ENCODE assay signal across 21 mouse cellular contexts in the genomic region with DNA sequence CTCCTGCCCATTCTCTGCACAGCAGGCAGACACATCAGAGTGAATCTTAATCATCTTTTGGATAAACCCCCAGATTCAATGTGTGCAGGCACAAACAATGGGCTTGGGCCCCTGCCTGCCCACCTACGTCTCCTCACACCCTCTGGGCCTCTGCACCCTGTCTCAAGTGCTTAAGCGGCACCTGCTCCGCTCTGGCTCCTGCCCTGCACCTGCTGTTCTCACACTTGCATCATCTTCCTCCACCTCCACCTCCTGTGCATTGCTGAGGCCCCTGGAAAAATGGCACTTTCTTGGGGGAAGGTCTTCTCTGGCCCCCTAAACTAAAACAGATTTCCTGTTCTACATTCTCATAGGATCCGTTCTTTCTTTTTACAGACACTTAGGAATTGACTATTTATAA. TPM values are rescaled to one million over a fixed set of nuclear protein-coding genes. Genes with fewer than 3 reads are reported as not detected.
A peak's percentile ranks its signal among the peaks of the same experiment; 100 is the strongest.
DNase-seq lines count a peak whose midpoint lies in the region; TF ChIP-seq lines count a peak whose summit lies in the region.
"Had no signal": no experiment of that assay in that cellular context is flagged by ENCODE, and none has a peak within 500 bp of the region (broad histone marks: within the 10 kb centered on the region; RNA-seq: fewer than 3 reads in every experiment).

No protein-coding gene starts in this region.

- no peak for TF ChIP-seq CTCF in gastrocnemius, adult 2 months (IDR thresholded peaks at IDR 0.05)
- TF ChIP-seq CTCF in left cerebral cortex, adult 2 months (IDR thresholded peaks at IDR 0.05) = no peak

- peak overlapping the region; percentile 82 for H3K27ac ChIP-seq in gastrocnemius, adult 2 months
- H3K27ac ChIP-seq in left cerebral cortex, adult 2 months = peak overlapping the region; percentile 19; the same call in 1 of the 2 replicates
- H3K27ac ChIP-seq: embryonic facial prominence, embryonic 12.5 days; embryonic facial prominence, embryonic 15.5 days; forebrain, embryonic 15.5 days; hindbrain, embryonic 12.5 days; hindbrain, embryonic 15.5 days had no signal

- no peak overlapping the region for H3K4me2 ChIP-seq in myocyte (ENCODE audit: low read depth)
- H3K4me2 ChIP-seq: embryonic facial prominence, embryonic 12.5 days; embryonic facial prominence, embryonic 15.5 days; forebrain, embryonic 15.5 days; heart, embryonic 11.5 days; hindbrain, embryonic 12.5 days; hindbrain, embryonic 15.5 days had no signal

- no peak overlapping the region for H3K4me3 ChIP-seq in gastrocnemius, adult 2 months
- no peak overlapping the region for H3K4me3 ChIP-seq in left cerebral cortex, adult 2 months
- H3K4me3 ChIP-seq in myocyte = no peak overlapping the region
- H3K4me3 ChIP-seq: embryonic facial prominence, embryonic 12.5 days; embryonic facial prominence, embryonic 15.5 days; forebrain, embryonic 15.5 days; hindbrain, embryonic 12.5 days; hindbrain, embryonic 15.5 days had no signal

- H3ac ChIP-seq in myocyte (ENCODE audit: control insufficient read depth, insufficient read length) = no peak overlapping the region

- TF ChIP-seq POLR2A in myocyte (IDR thresholded peaks at IDR 0.05; ENCODE audit: insufficient read length, low read depth) = no peak

- no peak for DNase-seq in gastrocnemius, adult 2 months
- no peak for DNase-seq in gastrocnemius, adult 18-20 months (ENCODE audit: low spot score)
- DNase-seq in left cerebral cortex, adult 2 months (ENCODE audit: extremely low spot score in 1 of 2, low spot score in 2 of 2) = no peak
- no peak for DNase-seq in left cerebral cortex, adult 11 months (ENCODE audit: low spot score)
- no peak for DNase-seq in spleen, postnatal 36 days (ENCODE audit: low spot score in 2 of 2)
- DNase-seq: adrenal gland, adult 8-10 months; adrenal gland, postnatal 25 days; cerebellum, adult 18-20 months; cerebellum, adult 9-10 months; gastrocnemius, postnatal 14 days; heart, adult 11 months had no signal

- H3K36me3 ChIP-seq in myocyte (ENCODE audit: control insufficient read depth, insufficient read depth) = peaks cover 31% of the 10 kb centered on the region
- H3K36me3 ChIP-seq: forebrain, embryonic 15.5 days; hindbrain, embryonic 15.5 days had no signal

- no peaks in the 10 kb centered on the region for H3K79me2 ChIP-seq in myocyte (ENCODE audit: control insufficient read depth, insufficient read depth)

- H3K27me3 ChIP-seq in myocyte (ENCODE audit: control insufficient read depth, insufficient read depth, insufficient read length) = no peaks in the 10 kb centered on the region
- H3K27me3 ChIP-seq: embryonic facial prominence, embryonic 12.5 days; embryonic facial prominence, embryonic 15.5 days; forebrain, embryonic 15.5 days; hindbrain, embryonic 12.5 days; hindbrain, embryonic 15.5 days had no signal

- intact Hi-C loops in gastrocnemius, adult 2 months (cut with DNase I) = no loop called here
- intact Hi-C loops in left cerebral cortex, adult 2 months (cut with DNase I) = no loop called here

TF ChIP-seq in myocyte, 11 proteins besides CTCF, POLR2A, EP300 and RAD21:
- TF ChIP-seq REST (IDR thresholded peaks at IDR 0.05; ENCODE audit: insufficient read depth, insufficient read length) (no peak), TCF12 (IDR thresholded peaks at IDR 0.05; ENCODE audit: insufficient read depth, poor library complexity, severe bottlenecking) (no peak), E2F4 (IDR thresholded peaks at IDR 0.05; ENCODE audit: insufficient read depth) (no peak), USF1 (IDR thresholded peaks at IDR 0.05; ENCODE audit: low read depth) (no peak), MYOG (IDR thresholded peaks at IDR 0.05; ENCODE audit: control insufficient read depth in 1 of 3, insufficient read depth in 1 of 3, insufficient read length in 2 of 3, low read depth in 2 of 3) (peak in 2 of 3 experiments; percentile 38 to 56), SRF (IDR thresholded peaks at IDR 0.05; ENCODE audit: control insufficient read depth, insufficient read length, low read depth) (no peak), CEBPB (IDR thresholded peaks at IDR 0.05; ENCODE audit: insufficient read depth, poor library complexity, severe bottlenecking) (no peak), MAX (IDR thresholded peaks at IDR 0.05; ENCODE audit: low read depth) (no peak), MYOD1 (IDR thresholded peaks at IDR 0.05; ENCODE audit: control insufficient read depth in 1 of 3, insufficient read length in 2 of 3, low read depth in 2 of 3) (peak in 1 of 3 experiments; percentile 81), TCF3 (IDR thresholded peaks at IDR 0.05; ENCODE audit: insufficient read length, low read depth) (no peak), POLR2AphosphoS2 (IDR thresholded peaks at IDR 0.05; ENCODE audit: insufficient read length, low read depth) (no peak)

RNA-seq across cellular contexts. Expression of a gene that starts 14.9 kb away (rescaled TPM):
- total RNA-seq in gastrocnemius, adult 2 months (2021) = 100 to 1,000 TPM in 1 of 2 experiments, 10 to 100 TPM in 1; 78.8 to 109 TPM
- 10 to 100 TPM; 80.7 to 81.0 TPM for total RNA-seq in gastrocnemius, adult 18-20 months (2021)
- 100 to 1,000 TPM; 145 to 147 TPM for total RNA-seq in left cerebral cortex, adult 2 months (2021)
- 1,271 TPM for polyA plus RNA-seq in myocyte (2012; fragmentation: generic; extraction: Trizol)

RNA-seq across cellular contexts. Expression of a gene that starts 26.0 kb away (rescaled TPM):
- under 1 TPM; 0.17 to 0.23 TPM for total RNA-seq in gastrocnemius, adult 2 months (2021)
- total RNA-seq in gastrocnemius, adult 18-20 months (2021) = under 1 TPM; 0.07 to 0.09 TPM
- 10 to 100 TPM; 20.9 to 21.3 TPM for total RNA-seq in left cerebral cortex, adult 2 months (2021)
- polyA plus RNA-seq in myocyte (2012; fragmentation: generic; extraction: Trizol) = 0.55 TPM
- total RNA-seq: MEL had no signal
- polyA plus RNA-seq: CD4-positive, CD25-positive, alpha-beta regulatory T cell, adult 4 months; heart, postnatal 0 days had no signal

Comparison
In these comparisons a context has a peak if more than half of its experiments do, and no peak if none do; other contexts are left out.
1. RNA of a gene that starts 26.0 kb away (total RNA-seq): 20.9 to 21.3 TPM in left cerebral cortex, adult 2 months; 0.17 to 0.23 TPM in gastrocnemius, adult 2 months and 0.07 to 0.09 TPM in gastrocnemius, adult 18-20 months; every median in the first group is over 10 times any median in the second.